Mouse (Mus musculus) lung, adult 2 months (tissue): Measurements from ENCODE around the gene Cabp1. TPM values are rescaled to one million over a fixed set of nuclear protein-coding genes. Genes with fewer than 3 reads are reported as not detected.
"Not testable (repeated sequence)": the region's sequence is repeated elsewhere in the genome, so short reads cannot be mapped to it uniquely, and the experiment has no call there.

Experiments used
- DNase-seq: peaks from one replicate; pipeline ENCODE4 v3.0.0; 2022
- H3K4me1 ChIP-seq: fragments of 200-500 bp; 2 replicates; pipeline ENCODE4 v1.6.1; 2011; ENCODE audit warnings: low read length; ENCODE audit not compliant: control insufficient read depth, insufficient read depth
- H3K4me3 ChIP-seq: fragments of 200-500 bp; replicated peaks from 2 replicates; pipeline ENCODE3; 2011; ENCODE audit warnings: low read depth, mild to moderate bottlenecking, control low read depth, low read length; ENCODE audit errors: extremely low read depth
- CTCF ChIP-seq: fragments of 200-500 bp; IDR thresholded peaks from 2 replicates; pipeline ENCODE4 v1.5.1; 2011; ENCODE audit warnings: mild to moderate bottlenecking, low read length, control low read depth; ENCODE audit not compliant: insufficient read depth
- POLR2A ChIP-seq: fragments of 200-500 bp; IDR thresholded peaks from 2 replicates; pipeline ENCODE4 v1.6.1; 2011; ENCODE audit warnings: low read depth, mild to moderate bottlenecking, control low read depth, low read length, borderline replicate concordance; ENCODE audit errors: extremely low read depth
- WGBS: fragments of 180-500 bp; shearing (Covaris S2); methylation state at CpG from one replicate; pipeline ENCODE4 v1.1.7; 2018; 5-methylcytosine and 5-hydroxymethylcytosine counted together
- polyA plus RNA-seq: library from polyadenylated mRNA; depleted of rRNA; stranded (reverse); fragments of >200 nt; gene quantifications from 2 replicates; pipeline ENCODE4 v1.2.3, GENCODE M21; 2012

Gene Cabp1
- polyA plus RNA-seq, 1 experiment: 6.9 TPM

- 52% methylated on average over 13 of the region's 13 CpGs for WGBS
- Histone ChIP-seq H3K4me3 (no peak overlapping the region), H3K4me1 (no peaks in the 10 kb centered on the region)
- no peak for TF ChIP-seq POLR2A
- TF ChIP-seq CTCF: no peak
- DNase-seq: no peak
Observed at GRCm38 (mm10) chr5:115181248-115181940, 12.8 kb downstream of the Cabp1 start.

DNA sequence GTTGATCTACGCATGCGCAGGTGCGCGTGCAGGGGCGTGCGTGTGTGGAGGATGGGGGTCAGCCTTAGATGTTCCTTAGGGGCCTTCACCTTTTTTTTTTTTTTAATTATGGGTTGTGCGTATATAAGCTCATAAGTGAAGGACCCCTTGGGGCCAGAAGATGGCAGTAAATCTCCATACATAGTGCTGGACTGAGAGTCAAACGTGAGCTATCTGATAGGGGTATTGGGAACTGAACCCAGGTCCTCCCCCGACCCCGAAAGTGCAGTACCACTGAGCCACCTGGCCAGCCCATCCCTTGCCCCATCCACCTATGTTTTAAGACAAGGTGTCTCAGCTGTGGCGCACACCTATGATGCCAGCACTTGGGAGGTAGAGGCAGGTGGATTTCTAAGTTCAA, 14.6 kb downstream of the Cabp1 start:
- Histone ChIP-seq H3K4me1 (no peaks in the 10 kb centered on the region), H3K4me3 (no peak overlapping the region)
- 94% methylated on average over 11 of the region's 11 CpGs for WGBS
- TF ChIP-seq POLR2A (no peak), CTCF (no peak)
- DNase-seq: no peak

GRCm38 (mm10) chr5:115177866-115178265, 16.3 kb downstream of the Cabp1 start:
- 74% methylated on average over 6 of the region's 6 CpGs for WGBS
- Histone ChIP-seq H3K4me1 (no peaks in the 10 kb centered on the region), H3K4me3 (no peak overlapping the region)
- TF ChIP-seq POLR2A (no peak), CTCF (no peak)
- DNase-seq: no peak

DNA sequence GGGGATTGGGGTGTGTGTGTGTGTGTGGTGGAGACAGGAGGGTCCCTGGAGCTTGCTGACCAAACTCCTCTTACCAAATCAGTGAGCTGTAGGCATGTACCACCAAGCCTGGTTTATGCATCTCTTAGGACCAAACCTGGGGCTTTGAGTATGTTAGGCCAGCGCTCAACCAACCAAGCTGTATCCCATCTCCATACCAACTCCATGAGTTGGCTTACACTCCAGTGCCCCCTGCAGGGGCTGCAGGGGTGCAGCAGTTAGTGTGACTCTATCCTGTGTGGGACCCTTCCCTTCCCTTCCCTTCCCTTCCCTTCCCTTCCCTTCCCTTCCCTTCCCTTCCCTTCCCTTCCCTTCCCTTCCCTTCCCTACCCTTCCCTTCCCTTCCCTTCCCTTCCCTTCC, 19.6 kb downstream of the Cabp1 start:
- 88% methylated on average over 1 of the region's 1 CpGs for WGBS
- DNase-seq: no peak
- TF ChIP-seq POLR2A (no peak), CTCF (peak; percentile 69)
- Histone ChIP-seq H3K4me1 (no peaks in the 10 kb centered on the region), H3K4me3 (no peak overlapping the region)

DNA sequence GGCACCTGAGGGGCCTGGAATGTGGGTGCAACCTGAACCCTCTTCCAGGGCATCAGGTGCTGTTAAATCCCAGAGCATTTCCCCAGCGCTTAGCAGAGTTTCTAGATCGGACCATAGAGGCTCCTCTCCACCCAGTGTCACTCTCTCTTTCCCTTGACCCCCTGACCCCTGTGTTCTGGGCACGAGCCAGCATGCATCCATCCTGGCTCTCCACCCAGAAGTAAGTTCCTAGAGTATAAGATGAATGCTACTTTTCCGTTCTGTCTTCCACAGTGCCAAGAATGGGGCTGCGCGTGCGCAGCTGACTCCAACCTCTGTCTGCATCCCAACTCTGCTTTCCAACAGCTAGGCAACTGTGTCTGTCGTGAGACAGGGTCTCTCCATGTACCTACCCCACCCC, 24.0 kb downstream of the Cabp1 start:
- no peak for DNase-seq
- WGBS: 68% methylated on average over 8 of the region's 8 CpGs
- Histone ChIP-seq H3K4me3 (no peak overlapping the region), H3K4me1 (peaks cover 9% of the 10 kb centered on the region)
- no peak for TF ChIP-seq CTCF

- peaks cover 9% of the 10 kb centered on the region for H3K4me1 ChIP-seq
- no peak overlapping the region for H3K4me3 ChIP-seq
- no peak for DNase-seq
- WGBS: 58% methylated on average over 27 of the region's 27 CpGs
- TF ChIP-seq POLR2A (no peak), CTCF (no peak)
Observed at GRCm38 (mm10) chr5:115168641-115169415, 25.4 kb downstream of the Cabp1 start.

- TF ChIP-seq CTCF (no peak), POLR2A (no peak)
- H3K4me1 ChIP-seq: peaks cover 9% of the 10 kb centered on the region
- no peak overlapping the region for H3K4me3 ChIP-seq
- no peak for DNase-seq
- 34% methylated on average over 6 of the region's 6 CpGs for WGBS
Observed at GRCm38 (mm10) chr5:115167396-115167795, 26.8 kb downstream of the Cabp1 start.

GRCm38 (mm10) chr5:115166815-115167194, 27.4 kb downstream of the Cabp1 start:
- no peak for TF ChIP-seq CTCF
- TF ChIP-seq POLR2A: no peak
- no peak overlapping the region for H3K4me3 ChIP-seq
- H3K4me1 ChIP-seq: peaks cover 9% of the 10 kb centered on the region
- DNase-seq: no peak
- WGBS: 64% methylated on average over 7 of the region's 7 CpGs

GRCm38 (mm10) chr5:115165895-115166814, 28.0 kb downstream of the Cabp1 start:
- 49% methylated on average over 11 of the region's 11 CpGs for WGBS
- TF ChIP-seq POLR2A (no peak), CTCF (no peak)
- no peak for DNase-seq
- Histone ChIP-seq H3K4me3 (no peak overlapping the region), H3K4me1 (peaks cover 12% of the 10 kb centered on the region)

- TF ChIP-seq CTCF (peak; percentile 43), POLR2A (no peak)
- no peak for DNase-seq
- peaks cover 12% of the 10 kb centered on the region for H3K4me1 ChIP-seq
- no peak overlapping the region for H3K4me3 ChIP-seq
- WGBS: 57% methylated on average over 9 of the region's 9 CpGs
Observed at GRCm38 (mm10) chr5:115165351-115165750, 28.8 kb downstream of the Cabp1 start.

- 78% methylated on average over 4 of the region's 4 CpGs for WGBS
- H3K4me3 ChIP-seq, DNase-seq: not testable (repeated sequence)
- peaks cover 12% of the 10 kb centered on the region for H3K4me1 ChIP-seq
Observed at GRCm38 (mm10) chr5:115164446-115164845, 29.7 kb downstream of the Cabp1 start.
